Mouse (Mus musculus): ENCODE data around the gene Tbx5. TPM values are rescaled to one million over a fixed set of nuclear protein-coding genes. Genes with fewer than 3 reads are reported as not detected.

Tbx5 gene
- total RNA-seq, 1 experiment: not detected

DNA sequence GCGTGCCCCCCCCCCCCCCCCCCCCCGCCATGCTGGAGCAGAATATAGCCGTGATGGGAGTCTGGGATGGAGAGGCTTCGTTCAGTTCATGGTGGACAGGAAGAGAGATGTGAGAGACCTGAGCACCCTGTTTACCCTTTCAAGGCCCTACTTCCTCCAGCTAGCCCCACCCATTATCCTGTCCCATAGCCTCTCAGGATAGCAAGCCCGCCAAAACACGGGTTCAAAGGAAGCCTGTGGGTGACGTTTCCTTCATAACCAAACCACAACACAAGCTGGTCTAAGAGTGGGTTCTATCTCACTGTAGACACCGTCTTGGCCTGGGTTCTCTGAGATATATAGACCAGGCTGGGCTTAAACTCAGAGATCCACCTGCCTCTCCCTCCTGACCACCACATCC is 53.1 kb downstream of the Tbx5 start:
- TF ChIP-seq MAFK (IDR thresholded peaks at IDR 0.05; ENCODE audit: insufficient read depth, low read depth, low read length): no peak
- no peak for TF ChIP-seq HCFC1 (IDR thresholded peaks at IDR 0.05; ENCODE audit: borderline replicate concordance, insufficient read depth, low read length)
- no peak for TF ChIP-seq ZNF384 (IDR thresholded peaks at IDR 0.05; ENCODE audit: low read depth, low read length)
- no peak for TF ChIP-seq ZC3H11A (IDR thresholded peaks at IDR 0.05; ENCODE audit: borderline replicate concordance, low read depth, low read length)
- TF ChIP-seq CHD2 (IDR thresholded peaks at IDR 0.05; ENCODE audit: low read depth, low read length): no peak
- DNase-seq (ENCODE audit: low read depth, low spot score): no peak
- Histone ChIP-seq H3K4me3 (ENCODE audit: insufficient read depth in 1 of 2, low read depth in 1 of 2, low read length in 2 of 2, poor library complexity in 1 of 2, severe bottlenecking in 1 of 2) (no peak overlapping the region), H3K9ac (ENCODE audit: insufficient read depth, low read depth, low read length, poor library complexity, severe bottlenecking) (no peak overlapping the region), H3K27ac (ENCODE audit: insufficient read depth, low read depth, low read length, poor library complexity, severe bottlenecking) (no peak overlapping the region), H3K4me1 (ENCODE audit: control insufficient read depth in 2 of 2, insufficient read depth in 2 of 2, low read length in 2 of 2, poor library complexity in 1 of 2) (no peaks in the 10 kb centered on the region), H3K9me3 (ENCODE audit: control insufficient read depth, insufficient read depth, low read depth, low read length) (no peaks in the 10 kb centered on the region), H3K36me3 (ENCODE audit: control insufficient read depth, insufficient read depth, low read length, poor library complexity, severe bottlenecking) (no peaks in the 10 kb centered on the region)
- in situ Hi-C loops (cut with MboI; ENCODE audit: low sequenced_read_pairs in 2 of 2, unreplicated experiment in 2 of 2): no loop called here

DNA sequence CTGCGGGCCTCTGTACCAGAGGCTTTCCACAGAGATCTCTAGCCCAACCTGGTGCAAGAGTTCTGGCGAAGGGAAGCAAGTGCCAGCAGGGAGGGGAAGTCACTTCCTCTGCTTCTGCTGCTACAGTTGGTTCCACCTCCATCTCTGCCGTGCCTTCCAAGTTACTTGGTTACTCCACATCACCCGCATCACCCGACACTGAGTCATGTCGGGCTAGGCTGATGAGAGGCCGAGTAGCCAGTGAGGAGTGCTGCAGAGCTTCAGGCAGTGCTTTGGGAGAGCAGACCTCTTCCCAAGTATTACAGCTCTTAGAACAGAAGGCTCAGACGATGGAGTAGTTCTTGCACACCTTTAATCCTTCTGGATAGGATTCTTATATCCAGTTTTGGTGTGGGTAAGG is 54.9 kb downstream of the Tbx5 start:
- DNase-seq (ENCODE audit: low read depth, low spot score): no peak
- no peak overlapping the region for H3K4me3 ChIP-seq (ENCODE audit: insufficient read depth in 1 of 2, low read depth in 1 of 2, low read length in 2 of 2, poor library complexity in 1 of 2, severe bottlenecking in 1 of 2)
- H3K9me3 ChIP-seq (ENCODE audit: control insufficient read depth, insufficient read depth, low read depth, low read length): no peaks in the 10 kb centered on the region
- no peak overlapping the region; the same call in 1 of the 2 replicates for H3K27ac ChIP-seq (ENCODE audit: insufficient read depth, low read depth, low read length, poor library complexity, severe bottlenecking)
- no peak overlapping the region for H3K9ac ChIP-seq (ENCODE audit: insufficient read depth, low read depth, low read length, poor library complexity, severe bottlenecking)
- TF ChIP-seq CHD2 (IDR thresholded peaks at IDR 0.05; ENCODE audit: low read depth, low read length) (no peak), MAFK (IDR thresholded peaks at IDR 0.05; ENCODE audit: insufficient read depth, low read depth, low read length) (no peak), ZC3H11A (IDR thresholded peaks at IDR 0.05; ENCODE audit: borderline replicate concordance, low read depth, low read length) (no peak), HCFC1 (IDR thresholded peaks at IDR 0.05; ENCODE audit: borderline replicate concordance, insufficient read depth, low read length) (no peak), ZNF384 (IDR thresholded peaks at IDR 0.05; ENCODE audit: low read depth, low read length) (no peak)
- no peaks in the 10 kb centered on the region for H3K36me3 ChIP-seq (ENCODE audit: control insufficient read depth, insufficient read depth, low read length, poor library complexity, severe bottlenecking)
- in situ Hi-C loops (cut with MboI; ENCODE audit: low sequenced_read_pairs in 2 of 2, unreplicated experiment in 2 of 2): no loop called here
- no peaks in the 10 kb centered on the region for H3K4me1 ChIP-seq (ENCODE audit: control insufficient read depth in 2 of 2, insufficient read depth in 2 of 2, low read length in 2 of 2, poor library complexity in 1 of 2)

DNA sequence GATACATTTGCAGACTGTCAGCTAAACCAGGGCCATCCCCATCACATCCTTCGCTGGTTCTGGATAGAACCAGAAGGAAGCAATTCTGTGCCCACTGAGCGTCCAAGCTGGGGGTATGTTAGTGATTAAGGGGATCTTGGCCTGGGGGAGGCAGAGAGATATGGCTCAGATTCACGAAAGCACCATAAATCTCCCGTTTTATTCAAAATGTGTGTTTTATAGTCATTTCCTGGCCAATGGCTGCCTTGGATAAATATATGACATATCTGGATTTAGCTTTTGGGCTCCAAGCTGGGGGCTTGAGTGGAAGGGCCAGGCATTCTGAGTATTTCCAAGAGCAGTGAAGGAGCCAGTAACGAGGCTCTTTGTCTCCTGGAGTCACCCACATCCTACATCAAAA is 59.5 kb downstream of the Tbx5 start:
- no peaks in the 10 kb centered on the region for H3K4me1 ChIP-seq (ENCODE audit: control insufficient read depth in 2 of 2, insufficient read depth in 2 of 2, low read length in 2 of 2, poor library complexity in 1 of 2)
- no peak overlapping the region for H3K27ac ChIP-seq (ENCODE audit: insufficient read depth, low read depth, low read length, poor library complexity, severe bottlenecking)
- no peak for DNase-seq (ENCODE audit: low read depth, low spot score)
- H3K9ac ChIP-seq (ENCODE audit: insufficient read depth, low read depth, low read length, poor library complexity, severe bottlenecking): no peak overlapping the region
- in situ Hi-C loops (cut with MboI; ENCODE audit: low sequenced_read_pairs in 2 of 2, unreplicated experiment in 2 of 2): no loop called here
- H3K4me3 ChIP-seq (ENCODE audit: insufficient read depth in 1 of 2, low read depth in 1 of 2, low read length in 2 of 2, poor library complexity in 1 of 2, severe bottlenecking in 1 of 2): no peak overlapping the region
- H3K9me3 ChIP-seq (ENCODE audit: control insufficient read depth, insufficient read depth, low read depth, low read length): no peaks in the 10 kb centered on the region
- no peaks in the 10 kb centered on the region for H3K36me3 ChIP-seq (ENCODE audit: control insufficient read depth, insufficient read depth, low read length, poor library complexity, severe bottlenecking)
- no peak for TF ChIP-seq MAFK (IDR thresholded peaks at IDR 0.05; ENCODE audit: insufficient read depth, low read depth, low read length)
- TF ChIP-seq ZNF384 (IDR thresholded peaks at IDR 0.05; ENCODE audit: low read depth, low read length): no peak
- no peak for TF ChIP-seq ZC3H11A (IDR thresholded peaks at IDR 0.05; ENCODE audit: borderline replicate concordance, low read depth, low read length)
- no peak for TF ChIP-seq CHD2 (IDR thresholded peaks at IDR 0.05; ENCODE audit: low read depth, low read length)
- TF ChIP-seq HCFC1 (IDR thresholded peaks at IDR 0.05; ENCODE audit: borderline replicate concordance, insufficient read depth, low read length): no peak

DNA sequence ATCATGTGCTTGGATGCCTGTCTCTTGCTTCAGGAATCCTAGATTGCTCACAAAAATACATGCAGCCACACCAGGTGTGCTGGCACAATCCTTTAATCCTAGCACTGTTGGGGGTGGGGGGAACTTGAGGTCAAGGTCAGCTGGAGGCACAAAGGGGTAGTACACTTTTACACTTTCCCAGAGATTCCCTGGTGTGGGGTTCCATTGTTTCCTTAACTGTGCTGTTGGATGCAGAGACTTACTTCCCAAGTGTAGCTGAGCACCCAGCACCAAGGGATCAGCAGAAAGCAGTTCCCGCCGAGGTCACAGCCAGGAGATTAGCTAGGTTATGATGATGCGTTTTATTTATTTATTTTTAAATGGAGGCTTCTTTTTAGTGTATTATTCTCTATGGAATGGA is 60.6 kb downstream of the Tbx5 start:
- H3K27ac ChIP-seq (ENCODE audit: insufficient read depth, low read depth, low read length, poor library complexity, severe bottlenecking): no peak overlapping the region
- in situ Hi-C loops (cut with MboI; ENCODE audit: low sequenced_read_pairs in 2 of 2, unreplicated experiment in 2 of 2): no loop called here
- TF ChIP-seq HCFC1 (IDR thresholded peaks at IDR 0.05; ENCODE audit: borderline replicate concordance, insufficient read depth, low read length) (no peak), CHD2 (IDR thresholded peaks at IDR 0.05; ENCODE audit: low read depth, low read length) (no peak), ZC3H11A (IDR thresholded peaks at IDR 0.05; ENCODE audit: borderline replicate concordance, low read depth, low read length) (no peak), ZNF384 (IDR thresholded peaks at IDR 0.05; ENCODE audit: low read depth, low read length) (no peak), MAFK (IDR thresholded peaks at IDR 0.05; ENCODE audit: insufficient read depth, low read depth, low read length) (no peak)

DNA sequence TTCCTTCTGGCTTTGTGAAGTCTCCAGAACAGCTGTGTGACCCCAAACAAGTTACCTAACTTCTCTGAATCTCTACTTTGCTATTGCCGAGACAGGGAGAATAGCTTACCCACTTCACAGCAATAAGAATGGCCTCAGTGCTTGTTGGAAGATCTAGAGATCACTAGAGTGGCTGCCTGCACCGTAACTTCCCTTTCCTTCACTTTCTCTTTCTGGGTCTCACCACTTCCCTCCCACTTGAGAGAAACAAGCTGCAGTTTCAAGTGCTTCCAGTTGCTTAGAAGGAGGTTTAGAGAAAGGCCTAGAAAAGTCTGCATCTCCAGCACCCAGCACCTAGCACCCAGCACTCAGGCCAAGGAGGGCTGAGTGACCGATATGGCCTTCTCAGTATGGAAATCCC is 64.1 kb downstream of the Tbx5 start:
- DNase-seq (ENCODE audit: low read depth, low spot score): no peak
- in situ Hi-C loops (cut with MboI; ENCODE audit: low sequenced_read_pairs in 2 of 2, unreplicated experiment in 2 of 2): no loop called here
- H3K36me3 ChIP-seq (ENCODE audit: control insufficient read depth, insufficient read depth, low read length, poor library complexity, severe bottlenecking): no peaks in the 10 kb centered on the region
- no peak overlapping the region for H3K4me3 ChIP-seq (ENCODE audit: insufficient read depth in 1 of 2, low read depth in 1 of 2, low read length in 2 of 2, poor library complexity in 1 of 2, severe bottlenecking in 1 of 2)
- TF ChIP-seq ZC3H11A (IDR thresholded peaks at IDR 0.05; ENCODE audit: borderline replicate concordance, low read depth, low read length) (no peak), CHD2 (IDR thresholded peaks at IDR 0.05; ENCODE audit: low read depth, low read length) (no peak), MAFK (IDR thresholded peaks at IDR 0.05; ENCODE audit: insufficient read depth, low read depth, low read length) (no peak), ZNF384 (IDR thresholded peaks at IDR 0.05; ENCODE audit: low read depth, low read length) (no peak), HCFC1 (IDR thresholded peaks at IDR 0.05; ENCODE audit: borderline replicate concordance, insufficient read depth, low read length) (no peak)
- no peaks in the 10 kb centered on the region for H3K9me3 ChIP-seq (ENCODE audit: control insufficient read depth, insufficient read depth, low read depth, low read length)
- no peak overlapping the region for H3K27ac ChIP-seq (ENCODE audit: insufficient read depth, low read depth, low read length, poor library complexity, severe bottlenecking)
- H3K4me1 ChIP-seq (ENCODE audit: control insufficient read depth in 2 of 2, insufficient read depth in 2 of 2, low read length in 2 of 2, poor library complexity in 1 of 2): no peaks in the 10 kb centered on the region
- no peak overlapping the region for H3K9ac ChIP-seq (ENCODE audit: insufficient read depth, low read depth, low read length, poor library complexity, severe bottlenecking)

More for the DNA sequence above, 60.6 kb downstream of the Tbx5 start:
- Histone ChIP-seq H3K9me3 (ENCODE audit: control insufficient read depth, insufficient read depth, low read depth, low read length) (no peaks in the 10 kb centered on the region), H3K9ac (ENCODE audit: insufficient read depth, low read depth, low read length, poor library complexity, severe bottlenecking) (no peak overlapping the region), H3K36me3 (ENCODE audit: control insufficient read depth, insufficient read depth, low read length, poor library complexity, severe bottlenecking) (no peaks in the 10 kb centered on the region), H3K4me1 (ENCODE audit: control insufficient read depth in 2 of 2, insufficient read depth in 2 of 2, low read length in 2 of 2, poor library complexity in 1 of 2) (no peaks in the 10 kb centered on the region), H3K4me3 (ENCODE audit: insufficient read depth in 1 of 2, low read depth in 1 of 2, low read length in 2 of 2, poor library complexity in 1 of 2, severe bottlenecking in 1 of 2) (no peak overlapping the region)
- peak; percentile 16 for DNase-seq (ENCODE audit: low read depth, low spot score)
